Mouse (Mus musculus) thymus, adult 2 months (tissue): ENCODE results near the gene Rogdi. TPM values are rescaled to one million over a fixed set of nuclear protein-coding genes. Genes with fewer than 3 reads are reported as not detected.

Experiments used
- DNase-seq: peaks from one replicate; pipeline ENCODE4 v3.0.0; 2021
- H3K27ac ChIP-seq: fragments of 200-500 bp; 2 replicates; pipeline ENCODE4 v1.5.1; 2012; ENCODE audit warnings: low read length, control low read depth; ENCODE audit not compliant: control insufficient read depth, insufficient read depth
- H3K27me3 ChIP-seq: fragments of 200-500 bp; 2 replicates; pipeline ENCODE4 v1.6.1; 2012; ENCODE audit warnings: mild to moderate bottlenecking, low read length, moderate library complexity, mixed read lengths; ENCODE audit not compliant: control insufficient read depth, insufficient read depth
- H3K36me3 ChIP-seq: fragments of 200-500 bp; 2 replicates; pipeline ENCODE4 v1.6.1; 2012; ENCODE audit warnings: mild to moderate bottlenecking, low read length, moderate library complexity; ENCODE audit not compliant: control insufficient read depth, insufficient read depth
- H3K4me1 ChIP-seq: fragments of 200-500 bp; replicated peaks from 2 replicates; pipeline ENCODE4 v1.6.1; 2012; ENCODE audit warnings: low read length; ENCODE audit not compliant: control insufficient read depth, insufficient read depth
- H3K4me3 ChIP-seq: fragments of 200-500 bp; 2 replicates; pipeline ENCODE4 v1.5.1; 2012; ENCODE audit warnings: mild to moderate bottlenecking, low read length, control low read depth, moderate library complexity; ENCODE audit not compliant: control insufficient read depth, insufficient read depth
- CTCF ChIP-seq: fragments of 200-500 bp; IDR thresholded peaks from 2 replicates; pipeline ENCODE4 v1.5.1; 2012; ENCODE audit warnings: mild to moderate bottlenecking, control low read depth, low read length, moderate library complexity, borderline replicate concordance; ENCODE audit not compliant: control insufficient read depth, poor library complexity, insufficient read depth; ENCODE audit errors: extremely low read depth
- POLR2A ChIP-seq: fragments of 200-500 bp; IDR thresholded peaks from 2 replicates; pipeline ENCODE4 v1.6.1; 2012; ENCODE audit warnings: mild to moderate bottlenecking, low read length, control low read depth, moderate library complexity; ENCODE audit not compliant: control insufficient read depth, poor library complexity, insufficient read depth; ENCODE audit errors: extremely low read depth
- WGBS: fragments of 180-500 bp; shearing (Covaris S2); methylation state at CpG from one replicate; pipeline ENCODE4 v1.1.7; 2018; 5-methylcytosine and 5-hydroxymethylcytosine counted together
- polyA plus RNA-seq: library from polyadenylated mRNA; depleted of rRNA; stranded (reverse); fragments of >200 nt; gene quantifications from 2 replicates; pipeline ENCODE4 v1.2.3, GENCODE M21; 2012

The Rogdi gene
- polyA plus RNA-seq, 1 experiment: 142 TPM

- H3K36me3 ChIP-seq: peaks cover 2% of the 10 kb centered on the region
- H3K4me1 ChIP-seq: 0 out of 2 replicates have a peak, but pooled peaks cover 2% of the 10 kb centered on the region
- TF ChIP-seq CTCF (no peak), POLR2A (no peak)
- 63% methylated on average over 7 of the region's 7 CpGs for WGBS
- DNase-seq: no peak
- H3K4me3 ChIP-seq: no peak overlapping the region
- H3K27me3 ChIP-seq: no peaks in the 10 kb centered on the region
- H3K27ac ChIP-seq: no peak overlapping the region
Measured at GRCm38 (mm10) chr16:5011285-5011684, 2.1 kb downstream of the Rogdi start.

DNA sequence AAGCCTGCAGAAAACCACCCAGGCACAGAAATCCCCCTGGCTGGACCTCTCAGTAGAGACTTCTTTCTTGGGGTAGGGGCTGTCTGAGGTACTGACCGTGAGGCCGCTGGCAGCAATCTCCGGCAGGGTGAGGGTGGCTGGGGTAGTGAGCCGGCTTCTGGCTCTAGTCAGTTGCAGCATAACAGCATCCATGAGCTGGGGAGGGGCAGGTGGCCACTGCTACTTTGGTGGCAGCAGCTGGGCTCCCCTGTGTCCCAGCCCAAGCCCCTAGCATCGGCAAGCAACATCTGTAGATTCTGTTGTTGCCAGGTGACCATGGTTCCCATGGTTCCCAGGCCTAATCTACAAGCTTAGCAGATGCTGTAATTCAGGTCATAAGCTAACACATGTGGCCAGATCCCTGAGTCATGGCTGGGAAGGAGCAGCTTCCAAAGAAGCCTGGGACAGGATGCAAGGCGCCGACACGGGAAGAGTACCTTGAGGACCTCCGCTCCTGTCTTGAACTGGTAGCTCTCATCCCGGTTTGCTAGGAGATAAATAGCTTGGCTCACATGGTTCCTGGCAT is 2.9 kb downstream of the Rogdi start:
- DNase-seq: no peak
- 96% methylated on average over 10 of the region's 10 CpGs for WGBS
- 0 out of 2 replicates have a peak, but pooled peaks cover 2% of the 10 kb centered on the region for H3K4me1 ChIP-seq
- no peak overlapping the region for H3K4me3 ChIP-seq
- no peaks in the 10 kb centered on the region for H3K36me3 ChIP-seq
- H3K27ac ChIP-seq: no peak overlapping the region
- TF ChIP-seq CTCF: no peak
- no peaks in the 10 kb centered on the region for H3K27me3 ChIP-seq

- Histone ChIP-seq H3K4me1 (0 out of 2 replicates have a peak, but pooled peaks cover 2% of the 10 kb centered on the region), H3K4me3 (no peak overlapping the region), H3K27ac (no peak overlapping the region), H3K27me3 (no peaks in the 10 kb centered on the region), H3K36me3 (no peaks in the 10 kb centered on the region)
- no peak for DNase-seq
- TF ChIP-seq CTCF (no peak), POLR2A (no peak)
- 94% methylated on average over 12 of the region's 12 CpGs for WGBS
Measured at GRCm38 (mm10) chr16:5008076-5008475, 5.3 kb downstream of the Rogdi start.

GRCm38 (mm10) chr16:5007492-5007891 is 5.9 kb downstream of the Rogdi start:
- Histone ChIP-seq H3K4me3 (no peak overlapping the region), H3K27me3 (no peaks in the 10 kb centered on the region), H3K4me1 (0 out of 2 replicates have a peak, but pooled peaks cover 2% of the 10 kb centered on the region), H3K27ac (no peak overlapping the region), H3K36me3 (no peaks in the 10 kb centered on the region)
- no peak for DNase-seq
- no peak for TF ChIP-seq CTCF
- TF ChIP-seq POLR2A: no peak
- 95% methylated on average over 6 of the region's 6 CpGs for WGBS

GRCm38 (mm10) chr16:5007067-5007466 is 6.3 kb downstream of the Rogdi start, which contains the start of gene Smim22:
TSS of gene Smim22 (plus strand) at chr16:5007288.
- no peaks in the 10 kb centered on the region for H3K27me3 ChIP-seq
- TF ChIP-seq CTCF (no peak), POLR2A (no peak)
- no peak within 1 kb of the TSS for H3K4me3 ChIP-seq
- no peaks in the 10 kb centered on the region for H3K36me3 ChIP-seq
- DNase-seq: no peak
- WGBS: 93% methylated on average over 5 of the region's 5 CpGs
- H3K27ac ChIP-seq: no peak within 1 kb of the TSS
- no peaks in the 10 kb centered on the region for H3K4me1 ChIP-seq

- no peak for TF ChIP-seq CTCF
- Histone ChIP-seq H3K36me3 (no peaks in the 10 kb centered on the region), H3K27ac (no peak overlapping the region), H3K4me1 (no peaks in the 10 kb centered on the region), H3K4me3 (no peak overlapping the region), H3K27me3 (no peaks in the 10 kb centered on the region)
- DNase-seq: no peak
- 82% methylated on average over 3 of the region's 3 CpGs for WGBS
Measured at GRCm38 (mm10) chr16:5000611-5001010, 12.7 kb downstream of the Rogdi start.

DNA sequence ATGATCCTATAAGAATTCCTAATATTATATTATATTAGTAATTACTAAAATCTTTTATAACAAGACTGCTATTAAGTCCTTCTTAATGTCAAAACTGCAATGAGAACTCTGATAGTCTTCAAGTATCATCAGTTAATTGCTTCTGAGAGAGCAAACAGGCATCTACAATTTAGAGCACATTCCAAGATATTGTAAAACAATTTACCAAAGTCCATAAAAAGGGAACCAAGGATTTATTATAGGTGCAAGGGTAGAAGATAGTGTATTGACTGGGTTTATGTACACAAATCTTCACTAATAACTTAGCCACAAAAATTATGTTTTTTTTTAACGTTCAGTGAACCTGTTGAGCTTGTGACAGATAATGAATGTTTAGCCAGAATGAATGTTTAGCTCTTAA is 14.4 kb downstream of the Rogdi start:
- TF ChIP-seq POLR2A: no peak
- TF ChIP-seq CTCF: no peak
- DNase-seq: no peak
- no peaks in the 10 kb centered on the region for H3K4me1 ChIP-seq
- H3K27me3 ChIP-seq: no peaks in the 10 kb centered on the region
- no peaks in the 10 kb centered on the region for H3K36me3 ChIP-seq
- WGBS: 86% methylated on average over 1 of the region's 1 CpGs
- H3K4me3 ChIP-seq: no peak overlapping the region
- H3K27ac ChIP-seq: no peak overlapping the region
